Mouse (Mus musculus) MEL (cell line): ENCODE results near the gene Sgcg.

Experiments used
- CTCF ChIP-seq, 3 experiments: IDR thresholded peaks in 2 of 3; conservative IDR thresholded peaks in 1 of 3; 2 replicates each; pipeline ENCODE4 v1.5.1; 2011 to 2012; ENCODE audit warnings: low read length in 3 of 3, low read depth in 2 of 3, mild to moderate bottlenecking in 2 of 3, improper control_type of control experiment in 1 of 3, inconsistent platforms in 1 of 3, mixed read lengths in 1 of 3, moderate library complexity in 1 of 3; ENCODE audit not compliant: control insufficient read depth in 1 of 3, insufficient read depth in 1 of 3, poor library complexity in 1 of 3, severe bottlenecking in 1 of 3
- EP300 ChIP-seq, 2 experiments: IDR thresholded peaks; 2 replicates each; pipeline ENCODE4 v1.6.1; 2011; ENCODE audit warnings: improper control_type of control experiment in 2 of 2, low read length in 2 of 2, low read depth in 1 of 2, mild to moderate bottlenecking in 1 of 2
- GABPA ChIP-seq: IDR thresholded peaks from 2 replicates; pipeline ENCODE4 v1.6.1; 2012; ENCODE audit warnings: low read depth, mild to moderate bottlenecking, inconsistent platforms, low read length, improper control_type of control experiment, moderate library complexity
- GATA1 ChIP-seq: IDR thresholded peaks from 2 replicates; pipeline ENCODE4 v1.6.1; 2011; ENCODE audit warnings: low read depth, low read length, improper control_type of control experiment
- HCFC1 ChIP-seq: IDR thresholded peaks from 2 replicates; pipeline ENCODE4 v1.6.1; 2012; ENCODE audit warnings: low read depth, mild to moderate bottlenecking, inconsistent platforms, low read length, improper control_type of control experiment, moderate library complexity
- MAX ChIP-seq: IDR thresholded peaks from 2 replicates; pipeline ENCODE4 v1.6.1; 2011; ENCODE audit warnings: low read length, improper control_type of control experiment
- NELFE ChIP-seq: IDR thresholded peaks from 2 replicates; pipeline ENCODE4 v1.6.1; 2011; ENCODE audit warnings: low read depth, low read length, improper control_type of control experiment
- POLR2A ChIP-seq, 2 experiments: IDR thresholded peaks; 2 replicates each; pipeline ENCODE4 v1.6.1; 2011 to 2012; ENCODE audit warnings: low read length in 2 of 2, mild to moderate bottlenecking in 2 of 2, control low read depth in 1 of 2, improper control_type of control experiment in 1 of 2, low read depth in 1 of 2, moderate library complexity in 1 of 2; ENCODE audit not compliant: control insufficient read depth in 1 of 2, insufficient read depth in 1 of 2, poor library complexity in 1 of 2
- POLR2AphosphoS5 ChIP-seq: IDR thresholded peaks from 2 replicates; pipeline ENCODE4 v1.6.1; 2012; ENCODE audit warnings: low read depth, borderline replicate concordance, mild to moderate bottlenecking, inconsistent platforms, low read length, moderate library complexity, mixed read lengths
- RAD21 ChIP-seq: IDR thresholded peaks from 2 replicates; pipeline ENCODE4 v1.6.1; 2011; ENCODE audit warnings: mild to moderate bottlenecking, low read depth, low read length, improper control_type of control experiment
- SIN3A ChIP-seq: IDR thresholded peaks from 2 replicates; pipeline ENCODE4 v1.6.1; 2012; ENCODE audit warnings: low read length, improper control_type of control experiment, inconsistent platforms
- TCF12 ChIP-seq: IDR thresholded peaks from 2 replicates; pipeline ENCODE4 v1.6.1; 2014; ENCODE audit warnings: low read depth, mild to moderate bottlenecking, inconsistent platforms, low read length, improper control_type of control experiment, moderate library complexity
- USF2 ChIP-seq, 2 experiments: IDR thresholded peaks; 2 replicates each; pipeline ENCODE4 v1.6.1; 2011 to 2012; ENCODE audit warnings: improper control_type of control experiment in 2 of 2, low read length in 2 of 2, borderline replicate concordance in 1 of 2, inconsistent platforms in 1 of 2, low read depth in 1 of 2, mild to moderate bottlenecking in 1 of 2; ENCODE audit not compliant: insufficient read depth in 1 of 2

DNA sequence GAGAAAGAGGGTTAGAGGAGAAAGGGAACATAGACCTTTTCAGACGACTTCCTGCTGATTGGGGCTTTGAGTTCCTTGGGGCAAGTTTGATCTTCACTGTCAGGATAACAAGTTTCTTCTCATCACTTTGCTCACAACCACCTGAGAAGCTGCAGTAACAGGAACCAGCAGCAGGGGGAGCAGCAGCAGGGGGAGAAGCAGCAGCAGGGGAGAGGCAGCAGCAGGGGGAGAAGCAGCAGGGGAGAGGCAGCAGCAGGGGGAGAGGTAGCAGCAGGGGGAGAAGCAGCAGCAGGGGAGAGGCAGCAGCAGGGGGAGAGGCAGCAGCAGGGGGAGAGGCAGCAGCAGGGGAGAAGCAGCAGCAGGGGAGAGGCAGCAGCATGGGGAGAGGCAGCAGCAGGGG is 19.0 kb upstream of the Sgcg start:
- TF ChIP-seq POLR2A (IDR thresholded peaks at IDR 0.05; ENCODE audit: control insufficient read depth in 1 of 2, insufficient read depth in 1 of 2, low read depth in 1 of 2, low read length in 2 of 2, poor library complexity in 1 of 2) (no peak), MAX (no peak), CTCF (IDR thresholded peaks at IDR 0.05 in 2 of 3, conservative IDR thresholded peaks at IDR 0.05 in 1 of 3; ENCODE audit: control insufficient read depth in 1 of 3, insufficient read depth in 1 of 3, low read depth in 2 of 3, low read length in 3 of 3, poor library complexity in 1 of 3, severe bottlenecking in 1 of 3) (peak; percentile 32 to 50 (median 33); a peak in 5 of 6 replicates), HCFC1 (no peak), EP300 (IDR thresholded peaks at IDR 0.05; ENCODE audit: low read depth in 1 of 2, low read length in 2 of 2) (no peak), USF2 (IDR thresholded peaks at IDR 0.05; ENCODE audit: borderline replicate concordance in 1 of 2, insufficient read depth in 1 of 2, low read depth in 1 of 2, low read length in 2 of 2) (no peak), GABPA (no peak), SIN3A (no peak), TCF12 (no peak), RAD21 (no peak; the same call in 1 of the 2 replicates), GATA1 (no peak), POLR2AphosphoS5 (no peak), NELFE (no peak)
